Mouse (Mus musculus) midbrain, embryonic 11.5 days (tissue): ENCODE results near the gene Arf5. TPM values are rescaled to one million over a fixed set of nuclear protein-coding genes. Genes with fewer than 3 reads are reported as not detected.

ENCODE experiments used
- ATAC-seq: fragments of 200-750 bp; cut with Nextera tagmentation; 2 replicates; pipeline ENCODE4 v1.8.0; 2017; ENCODE audit warnings: moderate TSS enrichment, moderate library complexity; ENCODE audit not compliant: low FRiP score
- DNase-seq: peaks from one replicate; pipeline ENCODE4 v3.0.0; 2015; ENCODE audit warnings: low spot score; ENCODE audit errors: missing footprints
- H3K27ac ChIP-seq: fragments of 300-500 bp; sonication (generic); 2 replicates; pipeline ENCODE4 v1.5.1; 2014; ENCODE audit warnings: low read depth, low read length
- H3K27me3 ChIP-seq: fragments of 300-500 bp; sonication (generic); 2 replicates; pipeline ENCODE4 v1.6.1; 2014; ENCODE audit warnings: mild to moderate bottlenecking, low read length, moderate library complexity, mixed read lengths; ENCODE audit not compliant: control insufficient read depth, insufficient read depth
- H3K36me3 ChIP-seq: fragments of 300-500 bp; sonication (generic); 2 replicates; pipeline ENCODE4 v1.6.1; 2014; ENCODE audit warnings: mild to moderate bottlenecking, low read length, moderate library complexity, mixed read lengths; ENCODE audit not compliant: control insufficient read depth, insufficient read depth
- H3K4me1 ChIP-seq: fragments of 300-500 bp; sonication (generic); 2 replicates; pipeline ENCODE4 v1.6.1; 2014; ENCODE audit warnings: low read length; ENCODE audit not compliant: control insufficient read depth, insufficient read depth
- H3K4me2 ChIP-seq: fragments of 300-500 bp; sonication (generic); 2 replicates; pipeline ENCODE4 v1.6.1; 2014; ENCODE audit warnings: mild to moderate bottlenecking, moderate library complexity
- H3K4me3 ChIP-seq: fragments of 300-500 bp; sonication (generic); 2 replicates; pipeline ENCODE4 v1.5.1; 2014; ENCODE audit warnings: low read depth, low read length
- H3K9ac ChIP-seq: fragments of 300-500 bp; sonication (generic); 2 replicates; pipeline ENCODE4 v1.6.1; 2014; ENCODE audit warnings: low read length
- H3K9me3 ChIP-seq: fragments of 300-500 bp; sonication (generic); 2 replicates; pipeline ENCODE4 v1.6.1; 2016; ENCODE audit warnings: low read length; ENCODE audit not compliant: control insufficient read depth
- WGBS: fragments of 180-500 bp; shearing (Covaris S2); extraction: QIAGEN DNeasy Blood & Tissue Kit; methylation state at CpG from one replicate; pipeline ENCODE4 v1.1.7; 2014; 5-methylcytosine and 5-hydroxymethylcytosine counted together
- polyA plus RNA-seq: library from polyadenylated mRNA; unstranded; fragments of >200 nt; fragmentation: Nextera tagmentation; extraction: Ambion mirVana; gene quantifications from 2 replicates; pipeline ENCODE4 v1.2.1, GENCODE M21; 2014

Gene Arf5
- polyA plus RNA-seq, 1 experiment from 2014 or later, result 332 TPM

DNA sequence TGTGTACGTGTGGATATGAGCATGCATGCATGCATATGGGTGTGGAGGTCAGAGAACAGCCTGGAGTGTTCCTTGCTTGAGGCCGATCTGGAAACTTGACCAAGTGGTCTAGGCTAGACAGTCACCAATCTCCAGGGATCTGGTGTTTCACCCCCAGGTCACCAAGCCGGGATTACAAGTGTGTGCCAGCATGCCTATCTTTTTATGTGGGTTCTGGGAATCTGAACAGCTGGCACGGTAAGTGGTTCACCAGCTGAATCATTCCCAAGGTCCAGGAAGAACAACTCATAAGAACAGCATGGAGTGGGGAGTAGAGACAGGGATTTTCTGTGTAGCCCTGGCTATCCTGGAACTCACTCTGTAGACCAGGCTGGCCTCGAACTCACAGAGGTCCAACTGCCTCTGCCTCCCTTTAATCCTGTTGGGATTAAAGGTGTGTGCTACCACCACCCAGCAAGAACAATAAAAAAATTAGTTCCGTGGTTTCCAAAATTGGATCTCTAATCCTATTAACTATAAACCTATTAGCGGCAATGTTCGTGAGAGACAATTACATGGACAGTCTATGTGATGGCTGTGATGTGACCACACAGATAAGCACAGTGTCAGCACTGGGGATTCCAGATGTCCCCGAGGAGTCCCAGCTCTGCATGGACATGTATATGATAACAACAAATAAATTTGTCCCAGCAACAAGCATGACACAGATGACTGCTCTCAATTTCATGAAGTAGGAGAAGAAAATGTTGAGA, 48.1 kb downstream of the Arf5 start:
- Histone ChIP-seq H3K4me1 (no peaks in the 10 kb centered on the region), H3K4me3 (no peak overlapping the region), H3K27me3 (no peaks in the 10 kb centered on the region), H3K36me3 (no peaks in the 10 kb centered on the region), H3K9ac (no peak overlapping the region), H3K4me2 (no peak overlapping the region), H3K9me3 (no peaks in the 10 kb centered on the region), H3K27ac (no peak overlapping the region)
- DNase-seq (no peak), ATAC-seq (no peak)
- 84% methylated on average over 9 of the region's 9 CpGs for WGBS

DNA sequence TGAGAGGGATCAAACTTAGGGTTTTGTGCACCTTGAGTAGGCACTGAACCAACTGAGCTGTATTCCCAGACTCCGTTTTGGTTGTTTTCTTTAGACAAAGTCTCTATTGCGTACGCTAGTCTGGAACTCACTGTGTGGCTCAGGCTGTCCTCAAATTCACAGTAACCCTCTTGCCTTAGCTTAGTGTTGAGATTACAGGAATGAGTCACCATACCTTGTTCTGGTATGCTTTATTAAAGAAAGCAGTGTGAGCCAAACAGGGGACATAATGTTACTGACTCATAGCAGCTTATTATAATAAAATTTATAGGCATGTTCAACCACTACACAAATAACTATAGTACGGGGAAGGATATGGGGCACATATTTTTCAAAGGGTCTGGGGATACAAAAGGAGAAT, 50.9 kb downstream of the Arf5 start:
- Histone ChIP-seq H3K9ac (no peak overlapping the region), H3K27me3 (no peaks in the 10 kb centered on the region), H3K4me3 (no peak overlapping the region), H3K4me2 (no peak overlapping the region), H3K36me3 (no peaks in the 10 kb centered on the region), H3K4me1 (peaks cover 3% of the 10 kb centered on the region; the same call in 1 of the 2 replicates), H3K27ac (no peak overlapping the region), H3K9me3 (no peaks in the 10 kb centered on the region)
- ATAC-seq (no peak), DNase-seq (no peak)
- WGBS, result 91% methylated on average over 4 of the region's 4 CpGs

DNA sequence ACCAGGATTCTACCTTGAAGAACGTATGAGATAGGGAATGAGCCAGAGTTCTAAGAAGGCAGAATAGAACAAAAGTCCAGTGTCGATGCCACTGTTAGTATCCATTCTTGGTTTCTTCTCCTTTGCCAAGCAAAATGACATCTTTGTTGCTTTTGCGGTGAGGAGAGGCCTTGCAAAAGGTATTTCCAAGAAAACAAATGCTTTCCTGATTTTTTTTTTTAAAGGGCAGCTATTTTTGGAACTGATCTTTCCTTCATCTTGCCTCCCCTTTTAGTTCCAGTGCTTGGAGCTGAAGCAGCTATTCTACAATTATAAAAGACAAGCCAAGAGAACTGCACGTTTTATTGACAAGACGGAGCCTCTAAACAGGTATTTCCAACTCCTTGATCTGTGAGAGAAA, 51.5 kb downstream of the Arf5 start, which contains the start of gene Snd1:
Gene Snd1 (plus strand): TSS at position 301 of the 400 bp plus-strand sequence.
- DNase-seq (no peak), ATAC-seq (no peak)
- peaks cover 6% of the 10 kb centered on the region; the same call in 1 of the 2 replicates for H3K4me1 ChIP-seq

More for the DNA sequence above, 51.5 kb downstream of the Arf5 start, which contains the start of gene Snd1:
- Histone ChIP-seq H3K27me3 (no peaks in the 10 kb centered on the region), H3K36me3 (no peaks in the 10 kb centered on the region), H3K4me2 (no peak within 1 kb of the TSS), H3K9ac (no peak within 1 kb of the TSS), H3K4me3 (no peak within 1 kb of the TSS), H3K27ac (no peak within 1 kb of the TSS), H3K9me3 (no peaks in the 10 kb centered on the region)
- WGBS, result 94% methylated on average over 5 of the region's 5 CpGs

Other genes with a start within 250 kb of the Arf5 start
- 33.0 and 33.5 TPM in 2 replicates for gene Zfp800, start 25.6 kb upstream of the Arf5 start, polyA plus RNA-seq
- not detected in 2 replicates for gene Fscn3, start 4.2 kb downstream of the Arf5 start, polyA plus RNA-seq
- gene Gcc1, start 4.8 kb downstream of the Arf5 start, polyA plus RNA-seq, result 8.2 and 8.9 TPM in 2 replicates
- gene Pax4, start 25.8 kb downstream of the Arf5 start, polyA plus RNA-seq, result not detected in 2 replicates
- gene Snd1, start 51.6 kb downstream of the Arf5 start, polyA plus RNA-seq, result 80.0 and 88.9 TPM in 2 replicates